Mouse (Mus musculus): ENCODE results near the gene Ccdc105. TPM values are rescaled to one million over a fixed set of nuclear protein-coding genes. Genes with fewer than 3 reads are reported as not detected.

Gene Ccdc105
- polyA plus RNA-seq, 1 experiment from 2014 or later: not detected

DNA sequence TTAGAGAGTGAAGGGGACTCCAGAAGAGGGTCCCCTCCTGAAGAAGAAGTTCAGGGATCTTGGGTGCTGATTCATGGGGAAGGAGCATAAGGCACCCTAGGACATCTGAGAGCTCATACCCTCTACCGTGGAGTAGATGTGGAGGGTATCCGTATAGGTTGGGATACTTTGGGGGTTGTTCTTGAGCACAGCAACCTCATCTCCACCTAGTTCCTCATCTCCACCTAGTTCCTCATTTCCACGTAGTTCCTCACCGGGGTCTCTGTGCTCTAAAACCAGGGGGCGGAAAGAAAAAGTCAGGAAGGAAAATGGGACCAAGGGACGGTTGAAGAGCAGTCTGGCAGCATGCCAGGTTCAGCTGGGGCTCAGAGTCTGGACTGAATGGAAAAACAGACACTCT, 38.7 kb downstream of the Ccdc105 start:
- Histone ChIP-seq H3K27me3 (no peaks in the 10 kb centered on the region), H3K4me1 (no peaks in the 10 kb centered on the region), H3K36me3 (no peaks in the 10 kb centered on the region), H3K4me3 (replicated peaks) (no peak overlapping the region), H3K9ac (no peak overlapping the region), H3K9me3 (replicated peaks) (no peaks in the 10 kb centered on the region), H3K27ac (no peak overlapping the region), H3K4me2 (no peak overlapping the region)
- no peak for ATAC-seq (replicated peaks; ENCODE audit: low FRiP score)
- 69% methylated on average over 6 of the region's 6 CpGs for WGBS

- no peaks in the 10 kb centered on the region for H3K4me1 ChIP-seq
- no peaks in the 10 kb centered on the region for H3K27me3 ChIP-seq
- H3K9me3 ChIP-seq (replicated peaks): no peaks in the 10 kb centered on the region
- H3K36me3 ChIP-seq: no peaks in the 10 kb centered on the region
- H3K27ac ChIP-seq: no peak overlapping the region
- no peak for ATAC-seq (replicated peaks; ENCODE audit: low FRiP score)
- H3K4me2 ChIP-seq: no peak overlapping the region
- no peak overlapping the region for H3K4me3 ChIP-seq (replicated peaks)
- no peak overlapping the region for H3K9ac ChIP-seq
These were observed 42.2 kb downstream of the Ccdc105 start for GRCm38 (mm10) chr10:78710706-78711105.

GRCm38 (mm10) chr10:78700881-78701280, 52.0 kb downstream of the Ccdc105 start:
- ATAC-seq (replicated peaks; ENCODE audit: low FRiP score): no peak
- H3K4me1 ChIP-seq: no peaks in the 10 kb centered on the region
- no peaks in the 10 kb centered on the region for H3K9me3 ChIP-seq (replicated peaks)
- no peaks in the 10 kb centered on the region for H3K36me3 ChIP-seq
- no peak overlapping the region for H3K4me2 ChIP-seq
- H3K4me3 ChIP-seq (replicated peaks): no peak overlapping the region
- H3K9ac ChIP-seq: no peak overlapping the region
- no peak overlapping the region for H3K27ac ChIP-seq
- 31% methylated on average over 3 of the region's 3 CpGs for WGBS
- H3K27me3 ChIP-seq: no peaks in the 10 kb centered on the region

Other genes with a start within 250 kb of the Ccdc105 start
- not detected in 2 replicates for gene Olfr1358, start 235.6 kb downstream of the Ccdc105 start, polyA plus RNA-seq (2015; fragmentation: Nextera tagmentation; extraction: Ambion mirVana)
- gene Ilvbl, start 178.7 kb downstream of the Ccdc105 start, polyA plus RNA-seq (2015; fragmentation: Nextera tagmentation; extraction: Ambion mirVana): 45.3 and 50.3 TPM in 2 replicates
- 16.7 and 18.7 TPM in 2 replicates for gene Syde1, start 161.1 kb downstream of the Ccdc105 start, polyA plus RNA-seq (2015; fragmentation: Nextera tagmentation; extraction: Ambion mirVana)
- gene Olfr1357, start 135.0 kb downstream of the Ccdc105 start, polyA plus RNA-seq (2015; fragmentation: Nextera tagmentation; extraction: Ambion mirVana): not detected in 2 replicates
- 0.27 TPM in 1 of 2 replicates, not detected in the other for gene Casp14, start 34.8 kb downstream of the Ccdc105 start, polyA plus RNA-seq (2015; fragmentation: Nextera tagmentation; extraction: Ambion mirVana)
- 0.49 and 0.81 TPM in 2 replicates for gene Slc1a6, start 27.4 kb upstream of the Ccdc105 start, polyA plus RNA-seq (2015; fragmentation: Nextera tagmentation; extraction: Ambion mirVana)
- not detected in 2 replicates for gene Olfr1356, start 99.1 kb upstream of the Ccdc105 start, polyA plus RNA-seq (2015; fragmentation: Nextera tagmentation; extraction: Ambion mirVana)
- gene Olfr1355, start 122.5 kb upstream of the Ccdc105 start, polyA plus RNA-seq (2015; fragmentation: Nextera tagmentation; extraction: Ambion mirVana): not detected in 2 replicates
- not detected in 2 replicates for gene Olfr1354, start 160.1 kb upstream of the Ccdc105 start, polyA plus RNA-seq (2015; fragmentation: Nextera tagmentation; extraction: Ambion mirVana)
- gene Olfr8, start 197.6 kb upstream of the Ccdc105 start, polyA plus RNA-seq (2015; fragmentation: Nextera tagmentation; extraction: Ambion mirVana): not detected in 2 replicates
- not detected in 2 replicates for gene Olfr1353, start 210.2 kb upstream of the Ccdc105 start, polyA plus RNA-seq (2015; fragmentation: Nextera tagmentation; extraction: Ambion mirVana)
- gene Olfr1352, start 228.0 kb upstream of the Ccdc105 start, polyA plus RNA-seq (2015; fragmentation: Nextera tagmentation; extraction: Ambion mirVana): not detected in 2 replicates

Data from kidney, embryonic 15.5 days (tissue).